Mouse (Mus musculus) midbrain, embryonic 13.5 days (tissue): ENCODE measurements around the gene Eps8. TPM values are rescaled to one million over a fixed set of nuclear protein-coding genes. Genes with fewer than 3 reads are reported as not detected.

Experiments used
- ATAC-seq: fragments of 200-750 bp; cut with Nextera tagmentation; 2 replicates; pipeline ENCODE4 v1.8.0; 2017; ENCODE audit warnings: mild to moderate bottlenecking, moderate TSS enrichment, moderate library complexity
- H3K27ac ChIP-seq: fragments of 300-500 bp; sonication (generic); 2 replicates; pipeline ENCODE4 v1.5.1; 2015; ENCODE audit warnings: inconsistent platforms, mild to moderate bottlenecking, moderate library complexity
- H3K27me3 ChIP-seq: fragments of 300-500 bp; sonication (generic); 2 replicates; pipeline ENCODE4 v1.6.1; 2015; ENCODE audit warnings: mild to moderate bottlenecking, inconsistent platforms
- H3K36me3 ChIP-seq: fragments of 300-500 bp; sonication (generic); 2 replicates; pipeline ENCODE4 v1.6.1; 2015; ENCODE audit warnings: mild to moderate bottlenecking, inconsistent platforms
- H3K4me1 ChIP-seq: fragments of 300-500 bp; sonication (generic); replicated peaks from 2 replicates; pipeline ENCODE4 v1.6.1; 2015; ENCODE audit warnings: inconsistent platforms
- H3K4me2 ChIP-seq: fragments of 300-500 bp; sonication (generic); replicated peaks from 2 replicates; pipeline ENCODE4 v1.6.1; 2015; ENCODE audit warnings: moderate library complexity, mild to moderate bottlenecking, inconsistent platforms
- H3K4me3 ChIP-seq: fragments of 300-500 bp; sonication (generic); replicated peaks from 2 replicates; pipeline ENCODE4 v1.5.1; 2015; ENCODE audit warnings: mild to moderate bottlenecking, inconsistent platforms
- H3K9ac ChIP-seq: fragments of 300-500 bp; sonication (generic); replicated peaks from 2 replicates; pipeline ENCODE4 v1.6.1; 2015; ENCODE audit warnings: mild to moderate bottlenecking, inconsistent platforms
- H3K9me3 ChIP-seq: fragments of 300-500 bp; sonication (generic); 2 replicates; pipeline ENCODE4 v1.6.1; 2016; ENCODE audit warnings: mild to moderate bottlenecking, inconsistent platforms
- WGBS: fragments of 180-500 bp; shearing (Covaris S2); methylation state at CpG from one replicate; pipeline ENCODE4 v1.1.7; 2015; 5-methylcytosine and 5-hydroxymethylcytosine counted together
- polyA plus RNA-seq: library from polyadenylated mRNA; unstranded; fragments of >200 nt; fragmentation: Nextera tagmentation; extraction: Ambion mirVana; gene quantifications from 2 replicates; pipeline ENCODE4 v1.2.1, GENCODE M21; 2015

The Eps8 gene
- polyA plus RNA-seq, 1 experiment from 2014 or later = 13.0 TPM

- H3K27me3 ChIP-seq = no peaks in the 10 kb centered on the region
- no peaks in the 10 kb centered on the region for H3K36me3 ChIP-seq
- no peak for ATAC-seq
- no peaks in the 10 kb centered on the region for H3K9me3 ChIP-seq
- 90% methylated on average over 7 of the region's 7 CpGs for WGBS
- no peak overlapping the region for H3K4me2 ChIP-seq
- H3K9ac ChIP-seq = no peak overlapping the region
- no peak overlapping the region for H3K4me3 ChIP-seq
- no peak overlapping the region for H3K27ac ChIP-seq
- no peaks in the 10 kb centered on the region for H3K4me1 ChIP-seq
These were observed 151.7 kb downstream of the Eps8 start for GRCm38 (mm10) chr6:137503009-137503408.

GRCm38 (mm10) chr6:137498781-137499180, 155.9 kb downstream of the Eps8 start:
- no peaks in the 10 kb centered on the region for H3K36me3 ChIP-seq
- H3K27me3 ChIP-seq = no peaks in the 10 kb centered on the region
- ATAC-seq = no peak
- no peaks in the 10 kb centered on the region for H3K9me3 ChIP-seq
- no peaks in the 10 kb centered on the region for H3K4me1 ChIP-seq
- H3K4me3 ChIP-seq = no peak overlapping the region
- no peak overlapping the region for H3K27ac ChIP-seq
- WGBS = 84% methylated on average over 6 of the region's 6 CpGs
- no peak overlapping the region for H3K9ac ChIP-seq
- H3K4me2 ChIP-seq = no peak overlapping the region

GRCm38 (mm10) chr6:137497208-137497835, 157.4 kb downstream of the Eps8 start:
- H3K4me2 ChIP-seq = no peak overlapping the region
- H3K4me1 ChIP-seq = no peaks in the 10 kb centered on the region
- no peaks in the 10 kb centered on the region for H3K27me3 ChIP-seq
- H3K9ac ChIP-seq = no peak overlapping the region
- no peak overlapping the region for H3K27ac ChIP-seq
- no peak for ATAC-seq
- no peak overlapping the region for H3K4me3 ChIP-seq
- no peaks in the 10 kb centered on the region for H3K9me3 ChIP-seq
- 93% methylated on average over 8 of the region's 8 CpGs for WGBS
- H3K36me3 ChIP-seq = no peaks in the 10 kb centered on the region

- Histone ChIP-seq H3K4me1 (no peaks in the 10 kb centered on the region), H3K4me2 (no peak overlapping the region), H3K9ac (no peak overlapping the region), H3K4me3 (no peak overlapping the region), H3K27ac (no peak overlapping the region), H3K27me3 (no peaks in the 10 kb centered on the region), H3K36me3 (no peaks in the 10 kb centered on the region), H3K9me3 (no peaks in the 10 kb centered on the region)
- 94% methylated on average over 2 of the region's 2 CpGs for WGBS
- ATAC-seq = no peak
These were observed 158.1 kb downstream of the Eps8 start for GRCm38 (mm10) chr6:137496562-137496961.

GRCm38 (mm10) chr6:137495233-137495632, 159.4 kb downstream of the Eps8 start:
- Histone ChIP-seq H3K9ac (no peak overlapping the region), H3K4me2 (no peak overlapping the region), H3K4me3 (no peak overlapping the region), H3K9me3 (no peaks in the 10 kb centered on the region), H3K4me1 (no peaks in the 10 kb centered on the region), H3K27ac (no peak overlapping the region), H3K27me3 (no peaks in the 10 kb centered on the region), H3K36me3 (no peaks in the 10 kb centered on the region)
- no peak for ATAC-seq
- WGBS = 68% methylated on average over 6 of the region's 6 CpGs

- H3K4me1 ChIP-seq = no peaks in the 10 kb centered on the region
- no peak overlapping the region for H3K4me3 ChIP-seq
- ATAC-seq = no peak
- H3K27me3 ChIP-seq = no peaks in the 10 kb centered on the region
- WGBS = 56% methylated on average over 1 of the region's 1 CpGs
- no peak overlapping the region for H3K9ac ChIP-seq
- no peak overlapping the region for H3K27ac ChIP-seq
- no peaks in the 10 kb centered on the region for H3K36me3 ChIP-seq
- H3K9me3 ChIP-seq = no peaks in the 10 kb centered on the region
- H3K4me2 ChIP-seq = no peak overlapping the region
These were observed 159.9 kb downstream of the Eps8 start for GRCm38 (mm10) chr6:137494801-137495200.

GRCm38 (mm10) chr6:137494136-137494475, 160.6 kb downstream of the Eps8 start:
- no peak for ATAC-seq

GRCm38 (mm10) chr6:137493211-137494135, 161.2 kb downstream of the Eps8 start:
- no peaks in the 10 kb centered on the region for H3K9me3 ChIP-seq
- H3K4me1 ChIP-seq = no peaks in the 10 kb centered on the region
- no peak overlapping the region for H3K27ac ChIP-seq
- no peaks in the 10 kb centered on the region for H3K36me3 ChIP-seq
- 85% methylated on average over 17 of the region's 17 CpGs for WGBS
- H3K4me3 ChIP-seq = no peak overlapping the region
- no peak overlapping the region for H3K9ac ChIP-seq
- no peak for ATAC-seq
- no peaks in the 10 kb centered on the region for H3K27me3 ChIP-seq
- no peak overlapping the region for H3K4me2 ChIP-seq

More at GRCm38 (mm10) chr6:137494136-137494475, 160.6 kb downstream of the Eps8 start:
- Histone ChIP-seq H3K4me2 (no peak overlapping the region), H3K27me3 (no peaks in the 10 kb centered on the region), H3K4me3 (no peak overlapping the region), H3K9me3 (no peaks in the 10 kb centered on the region), H3K9ac (no peak overlapping the region), H3K27ac (no peak overlapping the region), H3K36me3 (no peaks in the 10 kb centered on the region), H3K4me1 (no peaks in the 10 kb centered on the region)

- H3K9me3 ChIP-seq = no peaks in the 10 kb centered on the region
- H3K27ac ChIP-seq = no peak overlapping the region
- 88% methylated on average over 4 of the region's 4 CpGs for WGBS
- ATAC-seq = no peak
- no peaks in the 10 kb centered on the region for H3K27me3 ChIP-seq
- H3K36me3 ChIP-seq = no peaks in the 10 kb centered on the region
- no peak overlapping the region for H3K4me2 ChIP-seq
- H3K9ac ChIP-seq = no peak overlapping the region
- H3K4me3 ChIP-seq = no peak overlapping the region
- no peaks in the 10 kb centered on the region for H3K4me1 ChIP-seq
These were observed 162.1 kb downstream of the Eps8 start for GRCm38 (mm10) chr6:137492582-137492981.

- no peaks in the 10 kb centered on the region for H3K36me3 ChIP-seq
- no peaks in the 10 kb centered on the region for H3K27me3 ChIP-seq
- WGBS = 85% methylated on average over 2 of the region's 2 CpGs
- H3K4me1 ChIP-seq = no peaks in the 10 kb centered on the region
- H3K27ac ChIP-seq = no peak overlapping the region
- no peak overlapping the region for H3K9ac ChIP-seq
- no peak for ATAC-seq
- H3K4me2 ChIP-seq = no peak overlapping the region
- no peaks in the 10 kb centered on the region for H3K9me3 ChIP-seq
- no peak overlapping the region for H3K4me3 ChIP-seq
These were observed 163.0 kb downstream of the Eps8 start for GRCm38 (mm10) chr6:137491659-137492058.

- Histone ChIP-seq H3K4me1 (no peaks in the 10 kb centered on the region), H3K4me2 (no peak overlapping the region), H3K4me3 (no peak overlapping the region), H3K36me3 (no peaks in the 10 kb centered on the region), H3K9me3 (no peaks in the 10 kb centered on the region), H3K27ac (no peak overlapping the region), H3K9ac (no peak overlapping the region), H3K27me3 (no peaks in the 10 kb centered on the region)
- WGBS = 93% methylated on average over 14 of the region's 14 CpGs
- ATAC-seq = no peak
These were observed 164.6 kb downstream of the Eps8 start for GRCm38 (mm10) chr6:137490115-137490514.

GRCm38 (mm10) chr6:137487443-137487842, 167.2 kb downstream of the Eps8 start:
- 67% methylated on average over 6 of the region's 6 CpGs for WGBS
- H3K4me1 ChIP-seq = no peaks in the 10 kb centered on the region
- no peak overlapping the region for H3K27ac ChIP-seq
- H3K4me2 ChIP-seq = no peak overlapping the region
- no peak for ATAC-seq
- no peak overlapping the region for H3K4me3 ChIP-seq
- no peaks in the 10 kb centered on the region for H3K27me3 ChIP-seq
- H3K9me3 ChIP-seq = no peaks in the 10 kb centered on the region
- H3K36me3 ChIP-seq = no peaks in the 10 kb centered on the region
- H3K9ac ChIP-seq = no peak overlapping the region
